Mouse (Mus musculus) cerebellum, adult 2 months (tissue): ENCODE results near the gene Acox3.

Experiments used
- CTCF ChIP-seq: fragments of 200-500 bp; IDR thresholded peaks from 2 replicates; pipeline ENCODE4 v1.5.1; 2011; ENCODE audit warnings: low read depth, mild to moderate bottlenecking, control low read depth, low read length, moderate library complexity, borderline replicate concordance; ENCODE audit not compliant: insufficient read depth
- POLR2A ChIP-seq: fragments of 200-500 bp; IDR thresholded peaks from 2 replicates; pipeline ENCODE4 v1.6.1; 2011; ENCODE audit warnings: low read length, control low read depth, borderline replicate concordance; ENCODE audit not compliant: insufficient read depth

GRCm38 (mm10) chr5:35647562-35647961 lies 64.7 kb downstream of the Acox3 start:
- TF ChIP-seq CTCF (no peak), POLR2A (no peak)
